Mouse (Mus musculus): ENCODE data around the gene Leng8.

GRCm38 (mm10) chr7:4142796-4143445 lies 6.1 kb downstream of the Leng8 start:
- TF ChIP-seq CTCF (IDR thresholded peaks at IDR 0.05; ENCODE audit: low read depth, low read length) = no peak
- TF ChIP-seq POLR2AphosphoS5 (IDR thresholded peaks at IDR 0.05; ENCODE audit: insufficient replicate concordance, low read depth, low read length) = no peak
